Mouse (Mus musculus) heart, embryonic 10.5 days (tissue): ENCODE measurements around the gene Prorsd1. TPM values are rescaled to one million over a fixed set of nuclear protein-coding genes. Genes with fewer than 3 reads are reported as not detected.

Experiments
- DNase-seq: peaks from one replicate; pipeline ENCODE4 v3.0.0-alpha.2; 2017; ENCODE audit warnings: low spot score
- H3K27ac ChIP-seq: fragments of 300-500 bp; sonication (generic); 2 replicates; pipeline ENCODE4 v1.5.1; 2016; ENCODE audit warnings: mild to moderate bottlenecking
- H3K27me3 ChIP-seq: fragments of 300-500 bp; sonication (generic); 2 replicates; pipeline ENCODE4 v1.6.1; 2016; ENCODE audit warnings: mild to moderate bottlenecking; ENCODE audit not compliant: poor library complexity, insufficient read depth, severe bottlenecking
- H3K36me3 ChIP-seq: fragments of 300-500 bp; sonication (generic); 2 replicates; pipeline ENCODE4 v1.6.1; 2016; ENCODE audit warnings: mild to moderate bottlenecking, moderate library complexity
- H3K4me1 ChIP-seq: fragments of 300-500 bp; sonication (generic); 2 replicates; pipeline ENCODE4 v1.6.1; 2016; ENCODE audit warnings: mild to moderate bottlenecking
- H3K4me3 ChIP-seq: fragments of 300-500 bp; sonication (generic); 2 replicates; pipeline ENCODE4 v1.5.1; 2016; ENCODE audit warnings: mild to moderate bottlenecking, moderate library complexity
- H3K9me3 ChIP-seq: fragments of 300-500 bp; sonication (generic); 2 replicates; pipeline ENCODE4 v1.6.1; 2016; ENCODE audit warnings: mild to moderate bottlenecking, moderate library complexity
- WGBS: fragments of 180-500 bp; shearing (Covaris S2); methylation state at CpG from one replicate; pipeline ENCODE4 v1.1.7; 2016; 5-methylcytosine and 5-hydroxymethylcytosine counted together
- polyA plus RNA-seq: library from polyadenylated mRNA; unstranded; fragments of >200 nt; fragmentation: Nextera tagmentation; extraction: Ambion mirVana; gene quantifications from 2 replicates; pipeline ENCODE4 v1.2.1, GENCODE M21; 2016

Gene Prorsd1
- polyA plus RNA-seq, 1 experiment from 2014 or later = 26.0 TPM

DNA sequence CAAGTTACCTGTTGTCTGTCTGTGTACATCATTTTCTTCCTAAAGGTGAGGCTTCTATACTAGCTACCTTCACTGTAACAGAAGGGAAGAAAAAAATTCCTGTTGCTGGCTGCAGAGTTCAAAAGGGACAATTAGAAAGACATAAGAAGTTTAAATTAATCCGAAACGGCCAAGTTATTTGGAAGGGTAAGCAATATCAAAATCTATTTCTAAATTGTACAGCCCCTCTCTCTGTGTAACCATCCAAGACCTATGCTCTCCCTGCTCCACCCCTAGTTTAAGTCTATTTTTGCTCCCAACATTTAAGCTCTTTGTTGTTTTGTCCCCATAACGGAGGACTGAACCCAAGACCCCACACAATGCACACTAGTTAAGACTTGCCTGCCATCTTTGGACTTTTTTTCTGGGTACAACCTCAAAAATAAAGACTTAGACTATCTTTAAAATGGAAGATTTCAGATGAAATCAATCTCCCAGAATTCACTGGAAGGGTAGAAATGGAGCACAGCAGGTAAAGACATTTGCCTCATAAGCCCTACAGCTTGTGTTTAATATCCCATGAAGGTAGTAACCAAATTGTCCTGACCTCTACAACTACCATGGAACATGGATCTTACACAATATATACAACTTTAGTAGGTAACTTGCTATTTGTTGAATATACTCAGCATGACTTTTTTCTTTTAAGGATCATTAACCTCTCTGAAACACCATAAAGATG lies 29.6 kb upstream of the Prorsd1 start:
- no peaks in the 10 kb centered on the region for H3K9me3 ChIP-seq
- H3K36me3 ChIP-seq = peaks cover 61% of the 10 kb centered on the region
- no peaks in the 10 kb centered on the region for H3K27me3 ChIP-seq
- no peak overlapping the region for H3K4me3 ChIP-seq
- H3K4me1 ChIP-seq = peaks cover 4% of the 10 kb centered on the region; the same call in 1 of the 2 replicates
- no peak overlapping the region for H3K27ac ChIP-seq
- no peak for DNase-seq
- 89% methylated on average over 3 of the region's 3 CpGs for WGBS

DNA sequence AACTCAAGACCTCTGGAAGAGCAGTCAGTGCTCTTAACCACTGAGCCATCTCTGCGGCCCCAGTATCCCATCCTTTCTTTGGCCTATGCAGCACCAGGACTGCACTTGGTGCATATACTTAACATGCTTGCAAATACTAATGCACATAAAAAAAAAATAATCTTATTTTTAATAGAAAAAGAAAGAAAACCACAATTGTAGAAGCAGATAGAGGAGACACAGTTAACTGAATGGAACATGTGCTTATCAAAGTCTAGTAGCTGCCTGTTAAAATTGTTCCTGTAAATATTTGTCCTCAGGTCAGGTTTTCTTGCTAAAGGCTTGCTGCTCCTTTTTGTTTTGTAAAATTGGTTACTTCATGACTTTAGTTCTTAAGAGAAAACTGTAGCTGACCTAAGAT lies 23.4 kb upstream of the Prorsd1 start:
- WGBS = 94% methylated on average over 1 of the region's 1 CpGs
- H3K4me1 ChIP-seq = no peaks in the 10 kb centered on the region
- no peak for DNase-seq
- no peaks in the 10 kb centered on the region for H3K9me3 ChIP-seq
- H3K36me3 ChIP-seq = peaks cover 74% of the 10 kb centered on the region
- H3K27ac ChIP-seq = no peak overlapping the region
- H3K4me3 ChIP-seq = no peak overlapping the region
- no peaks in the 10 kb centered on the region for H3K27me3 ChIP-seq

DNA sequence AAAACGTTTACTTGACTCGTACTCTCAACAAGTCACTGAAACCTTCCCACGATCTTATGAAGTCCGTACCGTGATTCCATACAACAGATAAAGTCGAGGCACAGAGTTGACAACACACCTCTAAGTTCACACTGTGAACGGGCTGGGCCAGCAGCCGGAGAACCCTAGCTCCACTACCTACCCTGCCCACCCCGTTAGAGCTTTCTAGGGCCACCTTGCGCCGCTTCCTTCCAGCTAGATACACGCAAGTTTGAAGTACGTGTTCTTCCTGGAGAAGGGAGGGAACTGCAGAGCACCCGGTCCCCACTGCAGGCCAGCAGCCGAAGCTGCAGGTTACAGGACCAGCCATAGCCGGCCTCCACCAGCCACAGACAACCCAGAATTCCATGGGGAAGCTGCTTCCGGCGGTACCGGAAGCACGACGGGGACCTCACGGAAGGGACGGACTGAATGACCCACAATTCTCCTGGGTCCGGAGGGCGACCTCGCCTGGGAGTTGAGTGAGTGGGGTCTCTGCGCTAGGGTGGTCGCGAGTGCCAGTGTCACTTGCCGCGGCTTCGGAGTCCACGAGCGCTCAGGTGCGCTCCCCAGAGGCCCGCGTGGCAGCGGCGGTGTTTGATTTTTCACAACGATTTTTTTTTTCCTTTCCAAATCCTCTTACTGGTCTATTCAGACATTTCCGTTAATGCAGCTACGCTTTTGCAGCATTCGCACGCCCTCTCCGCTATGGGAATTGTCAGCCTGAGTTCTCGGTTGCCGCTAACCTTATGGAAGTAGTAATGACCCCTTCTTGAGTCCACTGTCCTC lies 11.4 kb upstream of the Prorsd1 start, which contains the start of gene Mtif2:
TSS of gene Mtif2 (plus strand) at position 421 of the 807 bp plus-strand sequence.
- H3K36me3 ChIP-seq = peaks cover 13% of the 10 kb centered on the region
- H3K27me3 ChIP-seq = no peaks in the 10 kb centered on the region
- WGBS = 2% methylated on average over 47 of the region's 47 CpGs
- no peaks in the 10 kb centered on the region for H3K9me3 ChIP-seq
- DNase-seq = peak; percentile 95
- peak within 1 kb of the TSS; percentile 96 for H3K27ac ChIP-seq
- peaks cover 8% of the 10 kb centered on the region; the same call in 1 of the 2 replicates for H3K4me1 ChIP-seq
- H3K4me3 ChIP-seq = peak within 1 kb of the TSS; percentile 78

DNA sequence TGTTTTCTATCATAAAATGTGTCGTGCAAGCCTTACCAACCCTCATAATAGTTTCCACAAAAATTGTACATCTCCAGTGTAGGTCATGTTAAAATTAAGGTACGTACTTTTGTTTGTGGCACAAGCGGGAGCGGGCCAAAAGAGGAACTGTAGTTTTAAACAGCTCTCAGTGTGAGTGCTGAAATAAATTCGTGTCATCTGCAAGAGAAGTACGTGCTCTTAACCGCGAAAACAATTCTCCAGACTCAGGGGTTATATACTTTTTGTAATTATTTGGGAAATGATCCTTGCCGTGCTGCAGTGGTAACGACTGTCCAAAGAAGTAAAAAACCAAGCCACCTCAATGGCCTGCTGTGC lies 530 bp downstream of the Prorsd1 start:
- DNase-seq = no peak
- WGBS = 25% methylated on average over 10 of the region's 10 CpGs
- Histone ChIP-seq H3K27me3 (no peaks in the 10 kb centered on the region), H3K9me3 (no peaks in the 10 kb centered on the region), H3K4me3 (peak overlapping the region; percentile 78), H3K4me1 (peaks cover 5% of the 10 kb centered on the region; the same call in 1 of the 2 replicates), H3K27ac (peak overlapping the region; percentile 95), H3K36me3 (peaks cover 19% of the 10 kb centered on the region)

DNA sequence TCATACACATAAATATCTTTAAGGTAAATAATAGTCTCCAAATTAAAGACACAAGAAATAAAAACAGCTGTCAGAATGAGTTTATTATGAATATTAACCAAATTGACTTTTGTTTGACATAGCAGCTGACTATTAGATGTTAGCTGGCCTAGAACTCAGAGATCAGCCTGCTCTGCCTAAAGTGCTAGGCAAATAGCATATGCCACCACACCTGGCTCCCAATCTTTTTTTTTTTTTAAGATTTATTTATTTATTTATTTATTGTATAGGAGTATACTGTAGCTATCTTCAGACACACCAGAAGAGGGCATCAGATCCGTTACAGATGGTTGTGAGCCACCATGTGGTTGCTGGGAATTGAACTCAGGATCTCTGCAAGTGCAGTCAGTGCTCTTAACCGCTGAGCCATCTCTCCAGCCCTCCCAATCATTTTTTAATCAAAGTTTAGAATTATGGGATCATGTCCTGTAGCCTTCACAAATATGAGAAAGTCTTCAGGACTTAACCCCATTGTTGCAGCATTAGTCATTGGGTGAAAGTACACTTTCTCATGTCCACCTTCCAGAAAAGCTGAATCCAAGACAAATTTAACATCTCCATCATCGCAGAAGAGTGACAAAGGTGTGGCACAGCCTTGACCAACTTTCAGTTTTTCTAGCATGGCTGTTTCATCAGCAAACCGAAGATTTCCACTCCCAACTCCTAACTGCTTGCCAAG lies 1.9 kb downstream of the Prorsd1 start:
- H3K4me1 ChIP-seq = peaks cover 5% of the 10 kb centered on the region; the same call in 1 of the 2 replicates
- no peaks in the 10 kb centered on the region for H3K27me3 ChIP-seq
- no peak overlapping the region for H3K4me3 ChIP-seq
- no peak overlapping the region for H3K27ac ChIP-seq
- 89% methylated on average over 4 of the region's 4 CpGs for WGBS
- H3K36me3 ChIP-seq = peaks cover 19% of the 10 kb centered on the region
- no peaks in the 10 kb centered on the region for H3K9me3 ChIP-seq
- DNase-seq = no peak

DNA sequence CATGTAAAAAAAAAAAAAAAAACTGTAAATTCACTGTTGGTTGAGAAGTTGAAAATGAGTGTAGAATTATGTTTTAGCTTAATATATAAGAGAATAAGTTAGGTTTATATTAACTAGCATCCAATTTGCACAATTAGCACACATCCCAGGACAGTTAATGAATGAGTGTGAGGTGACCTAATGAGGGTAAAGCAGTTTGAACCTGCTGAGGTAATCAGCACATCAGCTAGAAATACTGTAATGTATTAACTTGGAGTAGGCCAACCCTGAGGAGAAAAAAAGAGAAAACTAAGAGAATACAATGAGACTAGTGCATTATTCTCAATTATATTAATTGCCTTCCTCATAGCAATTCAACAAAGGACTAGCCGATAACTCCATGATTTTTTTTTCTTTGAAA lies 5.4 kb downstream of the Prorsd1 start:
- no peak for DNase-seq
- Histone ChIP-seq H3K9me3 (no peaks in the 10 kb centered on the region), H3K4me3 (no peak overlapping the region), H3K27ac (no peak overlapping the region), H3K4me1 (peaks cover 5% of the 10 kb centered on the region; the same call in 1 of the 2 replicates), H3K36me3 (peaks cover 36% of the 10 kb centered on the region), H3K27me3 (no peaks in the 10 kb centered on the region)
- 94% methylated on average over 1 of the region's 1 CpGs for WGBS

DNA sequence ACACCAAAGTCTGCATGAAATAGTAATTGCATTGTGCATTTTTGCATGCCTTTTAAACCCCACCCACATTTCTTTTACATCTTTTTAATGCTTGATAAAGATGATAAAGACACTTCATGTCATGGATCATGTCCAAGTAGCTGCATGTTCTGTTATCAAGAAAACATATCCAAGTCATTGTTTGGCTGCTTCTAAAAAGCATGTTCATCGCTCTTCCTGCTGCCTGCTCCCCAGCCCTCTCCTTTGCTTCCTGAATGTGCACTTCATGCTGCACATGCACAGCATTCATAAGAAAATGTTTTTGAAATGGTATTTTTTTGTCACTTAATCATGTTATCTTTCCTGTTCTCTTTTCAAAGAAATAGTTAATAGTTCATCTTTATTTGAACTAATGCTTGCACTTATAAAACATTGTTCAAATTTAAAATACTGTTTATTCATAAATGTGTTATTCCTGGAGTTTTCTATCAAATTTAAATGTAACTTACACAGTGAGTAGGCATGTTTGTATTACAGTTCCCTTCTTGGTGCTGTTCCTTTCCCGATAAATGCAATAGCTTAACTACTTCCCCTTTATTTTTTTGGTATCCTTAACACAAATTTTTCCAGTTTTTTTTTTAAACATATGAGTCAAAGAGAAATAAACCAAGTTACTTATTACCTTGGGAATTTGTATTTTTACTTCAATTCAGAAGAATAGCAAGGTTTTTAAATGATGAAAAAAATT lies 9.8 kb downstream of the Prorsd1 start:
- no peak overlapping the region for H3K27ac ChIP-seq
- no peaks in the 10 kb centered on the region for H3K27me3 ChIP-seq
- no peaks in the 10 kb centered on the region for H3K4me1 ChIP-seq
- H3K36me3 ChIP-seq = peaks cover 38% of the 10 kb centered on the region
- H3K4me3 ChIP-seq = no peak overlapping the region
- WGBS = 95% methylated on average over 2 of the region's 2 CpGs
- no peaks in the 10 kb centered on the region for H3K9me3 ChIP-seq
- DNase-seq = no peak

DNA sequence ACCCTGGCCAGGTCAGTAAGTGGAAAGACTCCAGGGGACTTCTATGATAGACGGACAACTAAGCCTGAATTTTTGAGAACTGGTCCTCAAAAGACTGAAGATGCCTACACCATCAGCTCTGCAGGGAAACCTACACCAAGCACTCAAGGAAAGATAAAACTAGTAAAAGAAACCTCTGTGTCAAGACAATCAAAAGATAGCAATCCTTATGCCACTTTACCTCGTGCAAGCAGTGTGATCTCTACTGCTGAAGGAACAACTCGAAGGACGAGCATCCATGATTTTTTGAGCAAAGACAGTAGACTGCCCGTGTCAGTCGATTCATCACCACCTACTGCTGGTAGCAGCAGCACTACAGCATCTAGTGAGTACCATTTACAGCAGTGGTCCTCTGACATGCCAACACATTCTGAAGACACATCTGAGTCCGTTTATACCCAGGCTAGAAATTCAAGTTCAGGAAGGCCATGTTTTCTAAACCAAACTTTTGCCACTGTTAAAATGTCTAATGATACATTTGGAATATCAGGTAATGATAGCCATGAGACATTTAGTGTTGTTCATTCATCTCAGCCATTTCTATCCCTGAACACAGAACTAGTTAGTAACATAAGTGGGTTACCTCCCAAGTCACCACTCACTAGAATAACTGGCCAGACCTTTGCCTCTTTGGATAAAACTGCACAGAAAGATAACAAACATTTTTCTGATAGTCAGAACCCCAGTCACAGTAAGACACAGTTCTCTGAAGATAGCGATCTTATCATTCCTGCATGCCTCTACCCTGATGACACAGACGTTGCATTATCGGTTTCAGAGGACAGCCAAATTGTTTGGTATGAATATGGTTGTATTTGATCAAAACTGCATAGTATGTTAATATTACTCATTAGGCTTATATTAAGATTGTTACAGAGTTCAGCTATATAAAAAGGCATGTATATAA lies 10.6 kb downstream of the Prorsd1 start:
- Histone ChIP-seq H3K4me3 (no peak overlapping the region), H3K4me1 (no peaks in the 10 kb centered on the region), H3K27me3 (no peaks in the 10 kb centered on the region), H3K9me3 (no peaks in the 10 kb centered on the region), H3K36me3 (peaks cover 43% of the 10 kb centered on the region), H3K27ac (no peak overlapping the region)
- DNase-seq = no peak
- 84% methylated on average over 10 of the region's 10 CpGs for WGBS

DNA sequence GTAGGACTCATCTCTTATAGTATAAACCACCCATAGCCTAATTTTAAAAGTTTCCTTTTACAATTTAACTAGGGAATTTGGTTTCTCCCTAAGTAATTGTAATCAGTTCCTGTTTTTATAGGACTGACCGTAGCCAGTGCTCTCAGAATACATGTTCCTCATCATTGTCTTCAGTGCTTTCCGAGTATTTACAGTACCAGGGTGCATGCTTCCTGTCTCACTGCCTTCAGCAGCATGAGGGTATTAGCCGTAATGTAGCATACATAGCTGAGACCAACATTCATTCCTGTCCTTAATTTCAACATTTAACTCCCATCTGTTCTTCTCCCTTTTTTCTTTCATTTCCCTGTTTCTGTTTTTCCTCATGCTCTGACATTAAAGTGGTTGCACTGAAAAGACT lies 17.9 kb downstream of the Prorsd1 start:
- H3K27me3 ChIP-seq = no peaks in the 10 kb centered on the region
- H3K27ac ChIP-seq = no peak overlapping the region
- no peak for DNase-seq
- no peak overlapping the region for H3K4me3 ChIP-seq
- WGBS = 68% methylated on average over 3 of the region's 3 CpGs
- H3K9me3 ChIP-seq = no peaks in the 10 kb centered on the region
- H3K4me1 ChIP-seq = no peaks in the 10 kb centered on the region
- H3K36me3 ChIP-seq = peaks cover 34% of the 10 kb centered on the region

DNA sequence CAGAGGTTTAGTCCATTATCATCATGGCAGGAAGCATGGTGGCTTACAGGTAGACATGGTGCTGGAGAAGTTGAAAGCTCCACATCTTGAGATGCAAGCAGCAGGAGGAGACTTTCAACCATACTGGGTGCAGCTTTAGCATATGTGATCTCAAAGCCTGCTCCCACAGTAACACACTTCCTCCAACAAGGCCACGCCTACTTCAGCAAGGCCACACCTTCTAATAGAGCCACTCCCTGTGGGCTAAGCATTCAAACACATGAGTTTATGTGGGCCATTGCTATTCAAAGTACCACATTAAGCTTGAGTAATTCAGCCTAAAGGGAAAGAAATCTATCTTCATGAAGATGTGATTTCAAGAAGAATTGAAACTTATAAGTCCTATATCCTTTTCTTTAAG lies 21.7 kb downstream of the Prorsd1 start:
- Histone ChIP-seq H3K4me1 (no peaks in the 10 kb centered on the region), H3K27me3 (no peaks in the 10 kb centered on the region), H3K36me3 (peaks cover 21% of the 10 kb centered on the region), H3K27ac (no peak overlapping the region), H3K9me3 (no peaks in the 10 kb centered on the region), H3K4me3 (no peak overlapping the region)
- DNase-seq = no peak
- 83% methylated on average over 1 of the region's 1 CpGs for WGBS

DNA sequence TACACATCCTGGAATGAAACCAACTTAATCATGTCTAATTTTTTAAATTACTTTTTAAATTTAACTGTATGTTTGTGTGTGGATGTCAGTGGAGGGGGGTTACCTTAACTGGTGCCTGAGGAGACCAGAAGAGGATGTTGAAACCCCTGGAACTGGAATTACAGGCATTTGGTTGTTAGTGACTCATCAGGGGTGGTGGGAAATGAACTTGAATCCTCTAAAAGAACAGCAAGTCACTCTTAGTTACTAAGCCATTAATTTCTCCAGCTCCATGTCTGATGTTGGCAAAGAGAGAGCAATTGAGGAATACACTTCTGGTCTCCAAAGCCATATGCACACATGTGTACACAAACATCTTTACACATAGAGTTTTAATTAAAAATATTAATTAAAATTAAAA lies 40.2 kb downstream of the Prorsd1 start:
- Histone ChIP-seq H3K36me3 (peaks cover 30% of the 10 kb centered on the region), H3K4me3 (no peak overlapping the region), H3K4me1 (no peaks in the 10 kb centered on the region), H3K9me3 (no peaks in the 10 kb centered on the region), H3K27ac (no peak overlapping the region), H3K27me3 (no peaks in the 10 kb centered on the region)
- no peak for DNase-seq
